Mouse (Mus musculus) hindbrain, embryonic 15.5 days (tissue): ENCODE results near the gene Me1. TPM values are rescaled to one million over a fixed set of nuclear protein-coding genes. Genes with fewer than 3 reads are reported as not detected.

Experiments
- ATAC-seq: fragments of 200-750 bp; cut with Nextera tagmentation; 2 replicates; pipeline ENCODE4 v1.8.0; 2017; ENCODE audit warnings: low read depth, moderate number of reproducible peaks, moderate TSS enrichment; ENCODE audit not compliant: low FRiP score
- H3K27ac ChIP-seq: fragments of 300-500 bp; sonication (generic); replicated peaks from 2 replicates; pipeline ENCODE4 v1.5.1; 2015; ENCODE audit warnings: mild to moderate bottlenecking, inconsistent platforms
- H3K27me3 ChIP-seq: fragments of 300-500 bp; sonication (generic); 2 replicates; pipeline ENCODE4 v1.6.1; 2015; ENCODE audit warnings: control low read depth, inconsistent platforms
- H3K36me3 ChIP-seq: fragments of 300-500 bp; sonication (generic); 2 replicates; pipeline ENCODE4 v1.6.1; 2015; ENCODE audit warnings: control low read depth, inconsistent platforms
- H3K4me1 ChIP-seq: fragments of 300-500 bp; sonication (generic); replicated peaks from 2 replicates; pipeline ENCODE4 v1.6.1; 2015; ENCODE audit warnings: control low read depth, inconsistent platforms
- H3K4me2 ChIP-seq: fragments of 300-500 bp; sonication (generic); 2 replicates; pipeline ENCODE4 v1.6.1; 2015; ENCODE audit warnings: moderate library complexity, mild to moderate bottlenecking, inconsistent platforms
- H3K4me3 ChIP-seq: fragments of 300-500 bp; sonication (generic); 2 replicates; pipeline ENCODE4 v1.5.1; 2015; ENCODE audit warnings: mild to moderate bottlenecking, inconsistent platforms
- H3K9ac ChIP-seq: fragments of 300-500 bp; sonication (generic); 2 replicates; pipeline ENCODE4 v1.6.1; 2015; ENCODE audit warnings: inconsistent platforms
- H3K9me3 ChIP-seq: fragments of 300-500 bp; sonication (generic); 2 replicates; pipeline ENCODE4 v1.6.1; 2016; ENCODE audit warnings: control low read depth, inconsistent platforms
- WGBS: fragments of 180-500 bp; shearing (Covaris S2); methylation state at CpG from one replicate; pipeline ENCODE4 v1.1.7; 2015; 5-methylcytosine and 5-hydroxymethylcytosine counted together
- polyA plus RNA-seq: library from polyadenylated mRNA; unstranded; fragments of >200 nt; fragmentation: Nextera tagmentation; extraction: Ambion mirVana; gene quantifications from 2 replicates; pipeline ENCODE4 v1.2.1, GENCODE M21; 2015

The Me1 gene
- polyA plus RNA-seq, 1 experiment from 2014 or later = 52.6 TPM

- no peak overlapping the region for H3K4me2 ChIP-seq
- H3K4me3 ChIP-seq = no peak overlapping the region
- H3K9me3 ChIP-seq = no peaks in the 10 kb centered on the region
- H3K27ac ChIP-seq = no peak overlapping the region
- H3K4me1 ChIP-seq = no peaks in the 10 kb centered on the region
- H3K36me3 ChIP-seq = no peaks in the 10 kb centered on the region
- WGBS = 38% methylated on average over 2 of the region's 2 CpGs
- no peak for ATAC-seq
- no peaks in the 10 kb centered on the region for H3K27me3 ChIP-seq
- H3K9ac ChIP-seq = no peak overlapping the region
Observed at GRCm38 (mm10) chr9:86701844-86702243, 6.1 kb upstream of the Me1 start.

GRCm38 (mm10) chr9:86701264-86701663 is 5.5 kb upstream of the Me1 start:
- Histone ChIP-seq H3K27me3 (no peaks in the 10 kb centered on the region), H3K9ac (no peak overlapping the region), H3K4me3 (no peak overlapping the region), H3K4me2 (no peak overlapping the region), H3K9me3 (no peaks in the 10 kb centered on the region), H3K4me1 (no peaks in the 10 kb centered on the region), H3K36me3 (no peaks in the 10 kb centered on the region), H3K27ac (no peak overlapping the region)
- ATAC-seq = no peak
- WGBS = 45% methylated on average over 5 of the region's 5 CpGs

GRCm38 (mm10) chr9:86695199-86695817 is 445 bp downstream of the Me1 start:
- 2% methylated on average over 41 of the region's 56 CpGs for WGBS
- Histone ChIP-seq H3K9me3 (no peaks in the 10 kb centered on the region), H3K4me3 (peak overlapping the region; percentile 97)

GRCm38 (mm10) chr9:86694644-86695043 is 1.1 kb downstream of the Me1 start:
- peak overlapping the region; percentile 97 for H3K4me3 ChIP-seq
- H3K9me3 ChIP-seq = no peaks in the 10 kb centered on the region
- H3K27me3 ChIP-seq = no peaks in the 10 kb centered on the region
- no peak overlapping the region for H3K9ac ChIP-seq
- 92% methylated on average over 7 of the region's 7 CpGs for WGBS
- H3K27ac ChIP-seq = no peak overlapping the region
- peak overlapping the region; percentile 81 for H3K4me2 ChIP-seq
- 0 out of 2 replicates have a peak, but pooled peaks cover 8% of the 10 kb centered on the region for H3K4me1 ChIP-seq
- ATAC-seq = no peak
- H3K36me3 ChIP-seq = no peaks in the 10 kb centered on the region

More at GRCm38 (mm10) chr9:86695199-86695817, 445 bp downstream of the Me1 start:
- Histone ChIP-seq H3K9ac (peak overlapping the region; percentile 99), H3K36me3 (no peaks in the 10 kb centered on the region), H3K4me2 (peak overlapping the region; percentile 81), H3K27me3 (no peaks in the 10 kb centered on the region), H3K4me1 (0 out of 2 replicates have a peak, but pooled peaks cover 8% of the 10 kb centered on the region), H3K27ac (peak overlapping the region; percentile 81)
- ATAC-seq = peak; percentile 78

GRCm38 (mm10) chr9:86693935-86694334 is 1.8 kb downstream of the Me1 start:
- WGBS = 93% methylated on average over 6 of the region's 6 CpGs
- ATAC-seq = no peak

GRCm38 (mm10) chr9:86692676-86693075 is 3.1 kb downstream of the Me1 start:
- Histone ChIP-seq H3K27me3 (no peaks in the 10 kb centered on the region), H3K9me3 (no peaks in the 10 kb centered on the region), H3K4me1 (0 out of 2 replicates have a peak, but pooled peaks cover 8% of the 10 kb centered on the region), H3K4me3 (no peak overlapping the region), H3K27ac (no peak overlapping the region), H3K4me2 (no peak overlapping the region), H3K9ac (no peak overlapping the region), H3K36me3 (no peaks in the 10 kb centered on the region)
- ATAC-seq = no peak
- 88% methylated on average over 3 of the region's 3 CpGs for WGBS

More at GRCm38 (mm10) chr9:86693935-86694334, 1.8 kb downstream of the Me1 start:
- Histone ChIP-seq H3K9ac (no peak overlapping the region), H3K4me1 (0 out of 2 replicates have a peak, but pooled peaks cover 8% of the 10 kb centered on the region), H3K9me3 (no peaks in the 10 kb centered on the region), H3K4me2 (no peak overlapping the region), H3K4me3 (no peak overlapping the region), H3K27ac (no peak overlapping the region), H3K36me3 (no peaks in the 10 kb centered on the region), H3K27me3 (no peaks in the 10 kb centered on the region)

- Histone ChIP-seq H3K9ac (no peak overlapping the region), H3K9me3 (no peaks in the 10 kb centered on the region), H3K4me3 (no peak overlapping the region), H3K4me2 (no peak overlapping the region), H3K27ac (no peak overlapping the region), H3K36me3 (no peaks in the 10 kb centered on the region), H3K27me3 (no peaks in the 10 kb centered on the region), H3K4me1 (0 out of 2 replicates have a peak, but pooled peaks cover 8% of the 10 kb centered on the region)
- 88% methylated on average over 5 of the region's 5 CpGs for WGBS
- ATAC-seq = no peak
Observed at GRCm38 (mm10) chr9:86692251-86692650, 3.5 kb downstream of the Me1 start.

- 92% methylated on average over 3 of the region's 3 CpGs for WGBS
- H3K27me3 ChIP-seq = no peaks in the 10 kb centered on the region
- ATAC-seq = no peak
Observed at GRCm38 (mm10) chr9:86691101-86691500, 4.7 kb downstream of the Me1 start.

GRCm38 (mm10) chr9:86683713-86684209 is 12.0 kb downstream of the Me1 start:
- H3K27me3 ChIP-seq = no peaks in the 10 kb centered on the region
- no peak for ATAC-seq
- 66% methylated on average over 8 of the region's 8 CpGs for WGBS
- H3K36me3 ChIP-seq = no peaks in the 10 kb centered on the region
- H3K4me2 ChIP-seq = no peak overlapping the region
- 0 out of 2 replicates have a peak, but pooled peaks cover 4% of the 10 kb centered on the region for H3K4me1 ChIP-seq
- no peaks in the 10 kb centered on the region for H3K9me3 ChIP-seq
- no peak overlapping the region for H3K4me3 ChIP-seq
- no peak overlapping the region for H3K27ac ChIP-seq
- H3K9ac ChIP-seq = no peak overlapping the region

More at GRCm38 (mm10) chr9:86691101-86691500, 4.7 kb downstream of the Me1 start:
- Histone ChIP-seq H3K27ac (no peak overlapping the region), H3K4me1 (0 out of 2 replicates have a peak, but pooled peaks cover 8% of the 10 kb centered on the region), H3K9me3 (no peaks in the 10 kb centered on the region), H3K9ac (no peak overlapping the region), H3K4me3 (no peak overlapping the region), H3K36me3 (no peaks in the 10 kb centered on the region), H3K4me2 (no peak overlapping the region)

- Histone ChIP-seq H3K27ac (no peak overlapping the region), H3K9me3 (no peaks in the 10 kb centered on the region), H3K27me3 (no peaks in the 10 kb centered on the region), H3K9ac (no peak overlapping the region), H3K4me2 (no peak overlapping the region), H3K4me3 (no peak overlapping the region), H3K4me1 (0 out of 2 replicates have a peak, but pooled peaks cover 4% of the 10 kb centered on the region), H3K36me3 (no peaks in the 10 kb centered on the region)
- 49% methylated on average over 6 of the region's 6 CpGs for WGBS
- ATAC-seq = peak; percentile 28; the same call in 1 of the 2 replicates
Observed at GRCm38 (mm10) chr9:86682844-86683243, 12.9 kb downstream of the Me1 start.

- Histone ChIP-seq H3K27ac (no peak overlapping the region), H3K4me2 (no peak overlapping the region), H3K4me1 (0 out of 2 replicates have a peak, but pooled peaks cover 4% of the 10 kb centered on the region), H3K4me3 (no peak overlapping the region), H3K9me3 (no peaks in the 10 kb centered on the region), H3K9ac (no peak overlapping the region), H3K27me3 (no peaks in the 10 kb centered on the region), H3K36me3 (no peaks in the 10 kb centered on the region)
- 82% methylated on average over 4 of the region's 4 CpGs for WGBS
- no peak for ATAC-seq
Observed at GRCm38 (mm10) chr9:86682278-86682677, 13.5 kb downstream of the Me1 start.

GRCm38 (mm10) chr9:86680431-86680830 is 15.3 kb downstream of the Me1 start:
- no peak for ATAC-seq
- no peak overlapping the region for H3K9ac ChIP-seq
- no peaks in the 10 kb centered on the region for H3K9me3 ChIP-seq
- 0 out of 2 replicates have a peak, but pooled peaks cover 4% of the 10 kb centered on the region for H3K4me1 ChIP-seq
- no peaks in the 10 kb centered on the region for H3K27me3 ChIP-seq
- no peak overlapping the region for H3K4me3 ChIP-seq
- 0 out of 2 replicates have a peak, but pooled peaks cover 3% of the 10 kb centered on the region for H3K36me3 ChIP-seq
- no peak overlapping the region for H3K4me2 ChIP-seq
- no peak overlapping the region for H3K27ac ChIP-seq
- WGBS = 93% methylated on average over 6 of the region's 6 CpGs
